Mouse (Mus musculus) left cerebral cortex, postnatal 36 days (tissue): ENCODE measurements around the gene Tex19.2. TPM values are rescaled to one million over a fixed set of nuclear protein-coding genes. Genes with fewer than 3 reads are reported as not detected.

Experiments used
- DNase-seq, 2 experiments: peaks; one replicate each; pipeline ENCODE4 v3.0.0; 2021 to 2022; ENCODE audit warnings: low spot score in 2 of 2, mixed read lengths in 1 of 2
- intact Hi-C: fragments of 180-260 bp; cut with DNase I; formaldehyde crosslinking; loops from one replicate; pipeline ENCODE4 v1.15.1; 2025
- total RNA-seq, 2 experiments: library from RNA; stranded (reverse); gene quantifications; 2 replicates each; pipeline ENCODE4 v1.2.3; 2021

Gene Tex19.2
- not detected for total RNA-seq

DNA sequence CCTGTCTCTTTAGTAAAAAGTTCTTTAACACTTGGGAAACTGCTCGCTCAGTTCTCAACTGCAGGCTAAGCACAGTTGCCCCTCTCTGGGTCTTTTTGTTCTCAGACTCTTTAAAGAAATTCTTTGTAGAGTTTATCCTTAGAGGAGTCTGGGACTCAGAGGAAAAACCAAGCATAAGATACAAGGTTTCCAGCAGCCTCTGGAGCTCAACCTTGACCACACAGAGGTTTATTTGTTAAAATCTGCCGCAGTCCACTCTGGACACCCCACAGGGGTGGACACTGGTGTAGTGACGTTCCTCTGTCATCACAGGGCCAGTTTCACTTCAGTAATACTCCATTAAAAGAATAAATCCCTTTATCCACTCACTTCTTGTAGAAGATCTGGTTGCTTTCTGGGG, at the start of gene Tex19.2:
Tex19.2 (minus strand) TSS at position 101 of the 400 bp plus-strand sequence.
- intact Hi-C loops = no loop called here
- no peak for DNase-seq

DNA sequence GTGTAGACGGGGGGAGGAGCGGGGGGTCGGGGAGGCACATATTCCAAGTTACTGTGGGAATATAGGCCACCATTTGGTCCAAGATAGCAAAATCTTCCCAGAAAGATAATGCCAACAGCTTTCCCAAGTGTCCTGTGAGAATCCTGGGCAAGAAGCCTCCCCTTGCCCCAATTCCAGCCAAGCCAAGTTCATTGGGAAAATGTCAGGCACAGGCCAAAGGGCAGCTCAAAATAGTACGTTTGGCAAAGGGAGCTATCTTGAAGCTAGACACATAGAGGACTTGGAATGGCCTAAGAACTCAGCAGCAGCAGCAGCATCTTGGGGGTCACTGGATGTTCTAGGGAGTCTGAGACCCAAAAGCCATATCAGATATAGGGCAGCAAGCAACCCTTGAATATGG, 45.3 kb upstream of the Tex19.2 start:
- intact Hi-C loops = no loop called here

DNA sequence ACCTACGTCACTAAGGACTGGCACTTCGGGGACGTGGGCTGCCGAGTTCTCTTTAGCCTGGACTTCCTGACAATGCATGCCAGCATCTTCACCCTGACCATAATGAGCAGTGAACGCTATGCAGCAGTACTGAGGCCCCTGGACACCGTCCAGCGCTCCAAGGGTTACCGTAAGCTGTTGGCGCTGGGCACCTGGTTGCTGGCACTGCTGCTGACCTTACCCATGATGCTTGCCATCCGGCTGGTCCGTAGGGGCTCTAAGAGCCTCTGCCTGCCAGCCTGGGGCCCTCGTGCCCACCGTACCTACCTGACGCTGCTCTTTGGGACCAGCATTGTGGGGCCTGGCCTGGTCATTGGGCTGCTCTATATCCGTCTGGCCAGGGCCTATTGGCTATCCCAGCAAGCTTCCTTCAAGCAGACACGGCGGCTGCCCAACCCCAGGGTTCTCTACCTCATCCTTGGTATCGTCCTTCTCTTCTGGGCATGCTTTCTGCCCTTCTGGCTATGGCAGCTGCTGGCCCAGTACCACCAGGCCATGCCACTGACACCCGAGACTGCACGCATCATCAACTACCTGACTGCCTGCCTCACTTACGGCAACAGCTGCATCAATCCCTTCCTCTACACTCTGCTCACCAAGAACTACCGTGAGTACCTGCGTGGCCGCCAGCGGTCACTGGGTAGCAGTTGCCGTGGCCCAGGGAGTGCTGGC, 42.3 kb upstream of the Tex19.2 start:
- DNase-seq = no peak
- intact Hi-C loops = no loop called here

More for the DNA sequence above, 45.3 kb upstream of the Tex19.2 start:
- DNase-seq = no peak

DNA sequence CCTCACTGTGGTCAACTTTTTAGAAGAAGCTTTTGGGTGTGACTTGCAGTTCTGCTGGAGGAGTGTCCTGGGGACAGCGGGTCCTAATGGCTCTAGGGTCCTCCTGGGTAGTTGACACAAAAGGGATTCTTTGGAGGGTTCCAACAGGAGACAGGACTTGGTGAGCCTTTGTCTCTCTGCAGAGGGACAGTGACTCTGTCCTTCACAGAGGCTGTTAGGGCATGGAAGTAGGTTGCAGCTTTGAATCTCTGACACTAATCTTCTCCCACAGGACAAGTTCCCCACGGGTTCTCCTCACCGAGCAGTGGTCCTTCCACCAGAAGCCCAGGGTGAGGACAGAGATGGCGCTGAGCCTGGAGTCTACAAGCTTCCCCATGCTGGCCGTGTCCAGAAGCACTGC, 41.5 kb upstream of the Tex19.2 start, which contains the start of gene Uts2r:
Uts2r (plus strand) TSS at position 301 of the 400 bp plus-strand sequence.
- intact Hi-C loops = no loop called here
- DNase-seq = no peak

DNA sequence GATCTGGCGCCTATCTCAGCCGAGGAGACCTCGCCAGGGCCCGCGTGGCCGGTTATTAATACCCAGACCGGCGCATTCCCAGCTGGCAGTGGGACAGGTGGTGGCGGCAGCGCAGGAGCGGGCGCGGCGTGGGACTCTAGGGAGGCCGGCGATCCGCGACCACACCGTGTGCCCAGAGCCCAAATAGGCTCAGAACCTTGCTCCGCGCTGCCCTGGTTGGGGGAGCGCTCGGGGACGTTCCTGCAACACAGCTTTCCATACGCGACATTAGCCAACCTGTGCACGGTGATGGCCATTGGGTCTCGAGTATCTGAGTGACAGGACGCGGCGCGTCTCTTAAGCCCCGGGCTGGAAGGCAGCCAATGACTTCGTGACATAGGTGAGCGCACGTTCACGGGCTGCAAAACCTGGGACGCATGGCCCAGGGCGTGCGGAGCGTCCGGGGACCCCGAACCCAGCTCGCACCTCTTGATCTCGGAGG, 38.0 kb upstream of the Tex19.2 start:
- intact Hi-C loops = no loop called here
- DNase-seq = no peak

DNA sequence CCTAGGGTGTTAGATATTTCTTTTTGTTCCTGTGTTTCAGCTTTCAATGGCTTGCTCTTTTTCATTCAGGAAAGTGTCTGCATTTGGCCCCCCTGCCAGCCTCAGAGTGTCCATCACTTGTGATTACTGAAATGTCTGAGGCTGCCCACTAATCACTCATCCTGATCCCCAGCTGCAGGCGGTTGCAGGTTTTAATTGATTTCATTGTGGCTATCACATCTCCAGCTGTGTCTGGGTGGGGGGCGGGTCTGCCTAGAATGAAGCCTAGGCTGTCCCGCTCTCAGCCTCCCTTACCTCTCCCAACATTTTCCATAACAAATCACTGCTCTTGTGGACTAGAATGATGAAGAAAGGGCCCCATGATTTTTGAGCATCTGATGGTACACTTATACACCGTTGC, 35.7 kb upstream of the Tex19.2 start:
- intact Hi-C loops = no loop called here
- no peak for DNase-seq

DNA sequence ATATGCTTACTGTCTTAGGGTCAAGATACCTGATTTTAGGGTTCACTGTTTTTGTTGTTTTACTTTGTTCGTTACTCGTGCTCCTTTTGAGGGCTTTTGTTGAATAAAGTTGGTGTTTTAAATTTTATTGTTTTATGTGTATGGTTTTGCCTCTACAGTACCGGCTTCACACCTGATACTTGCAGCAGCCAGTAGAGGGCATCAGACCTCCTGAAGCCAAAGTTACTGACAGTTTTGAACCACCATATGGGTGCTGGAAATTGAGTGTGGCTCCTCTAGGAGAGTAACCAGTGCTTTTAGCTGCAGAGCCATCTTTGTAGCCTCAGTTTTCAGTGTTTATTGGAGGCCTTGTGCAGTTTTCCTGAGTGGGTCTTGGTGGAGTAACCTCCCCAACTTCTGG, 29.7 kb upstream of the Tex19.2 start:
- no peak for DNase-seq
- intact Hi-C loops = no loop called here

DNA sequence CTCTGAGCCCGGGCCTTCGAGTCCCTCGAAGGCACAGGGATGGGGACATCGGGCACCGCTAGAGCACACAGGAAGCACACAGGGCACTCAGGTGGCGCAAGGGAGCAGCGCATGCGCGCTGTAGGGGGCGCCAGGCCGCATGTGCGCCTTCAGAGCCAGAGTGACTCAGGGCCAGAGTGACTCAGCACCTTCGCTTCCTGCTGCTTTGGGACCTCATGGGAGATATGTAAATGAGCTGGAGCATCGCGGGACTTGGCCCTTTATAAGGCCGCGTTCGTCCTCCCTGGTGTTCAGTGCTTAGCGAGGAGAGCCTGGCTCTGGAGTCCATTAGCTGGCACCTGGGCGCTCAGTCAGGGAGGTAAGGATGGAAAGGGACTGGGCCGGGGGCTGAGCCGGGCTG, 27.4 kb upstream of the Tex19.2 start, which contains the start of gene Tex19.1:
Tex19.1 (plus strand) TSS at position 279 of the 400 bp plus-strand sequence.
- intact Hi-C loops = no loop called here
- DNase-seq = no peak

DNA sequence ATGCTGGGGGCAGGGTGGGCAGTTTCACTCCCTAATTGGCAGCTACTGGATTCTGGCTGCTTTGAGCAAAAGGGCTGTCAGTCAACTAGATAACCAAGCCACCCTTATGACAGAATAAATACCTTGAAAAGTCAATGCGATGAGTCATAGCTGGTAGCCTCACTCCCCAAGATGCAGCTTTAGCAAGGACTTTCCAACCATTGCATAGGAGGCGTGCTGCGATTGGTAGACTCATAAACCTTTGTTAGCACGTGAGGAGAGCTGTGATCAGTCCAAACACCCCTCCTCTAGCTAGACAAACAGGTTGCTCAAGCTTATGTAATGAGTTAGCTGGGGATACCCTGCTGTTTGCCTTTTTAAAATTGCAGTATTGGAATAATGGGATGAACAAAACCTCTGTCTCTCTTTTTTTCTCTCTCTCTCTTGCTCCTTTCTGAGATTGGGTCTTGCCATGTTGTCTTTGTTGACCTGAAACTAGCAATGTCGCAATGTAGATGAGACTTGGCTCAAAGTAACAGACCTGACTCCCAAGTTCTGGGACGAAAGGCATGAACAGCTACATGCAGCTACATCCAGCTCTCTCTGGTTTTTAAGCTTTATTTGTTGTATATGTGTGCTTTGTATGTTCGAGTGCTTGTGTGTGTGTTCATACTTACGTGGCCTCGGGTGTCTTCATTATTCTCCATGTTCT, 25.0 kb upstream of the Tex19.2 start:
- intact Hi-C loops = no loop called here
- no peak for DNase-seq

DNA sequence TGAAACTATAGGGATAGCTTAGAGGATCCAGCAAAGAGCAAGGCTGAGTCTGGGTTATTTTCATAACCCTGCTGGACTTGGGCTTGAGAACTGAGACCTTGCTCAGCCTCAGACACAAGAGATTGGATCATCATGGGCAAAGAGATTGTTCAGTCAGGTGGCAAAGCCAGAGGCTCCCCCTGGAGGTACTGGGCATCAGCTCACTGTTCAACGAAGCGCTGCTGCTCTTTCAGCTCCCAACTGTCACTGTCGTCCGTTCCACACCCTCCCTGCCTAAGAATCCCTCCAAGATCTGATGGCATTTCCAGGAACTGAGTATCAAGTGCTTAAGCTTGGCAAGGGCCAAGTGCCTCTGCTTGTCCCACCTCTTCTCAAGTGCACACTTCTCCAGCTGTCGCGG, 20.3 kb upstream of the Tex19.2 start:
- DNase-seq = no peak
- intact Hi-C loops = no loop called here

DNA sequence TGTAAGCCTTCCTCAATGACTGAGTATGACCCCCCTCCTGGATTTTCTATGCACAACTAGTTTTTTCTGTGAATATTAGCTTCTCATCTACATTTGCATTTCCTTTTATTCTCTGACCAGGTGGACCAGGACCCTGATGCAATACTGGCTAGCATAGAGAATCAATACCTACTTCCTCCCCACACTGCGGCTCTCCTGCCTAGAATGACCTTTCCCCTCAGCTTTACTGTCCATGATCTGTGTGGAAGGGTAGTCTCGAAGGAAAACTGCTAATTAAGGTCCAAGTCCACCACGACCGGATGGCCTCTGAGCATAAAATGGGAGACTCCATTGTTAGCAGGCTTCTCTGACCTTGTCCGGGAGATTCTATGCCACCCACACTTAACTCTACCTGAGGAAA, 19.2 kb upstream of the Tex19.2 start:
- intact Hi-C loops = no loop called here
- no peak for DNase-seq

DNA sequence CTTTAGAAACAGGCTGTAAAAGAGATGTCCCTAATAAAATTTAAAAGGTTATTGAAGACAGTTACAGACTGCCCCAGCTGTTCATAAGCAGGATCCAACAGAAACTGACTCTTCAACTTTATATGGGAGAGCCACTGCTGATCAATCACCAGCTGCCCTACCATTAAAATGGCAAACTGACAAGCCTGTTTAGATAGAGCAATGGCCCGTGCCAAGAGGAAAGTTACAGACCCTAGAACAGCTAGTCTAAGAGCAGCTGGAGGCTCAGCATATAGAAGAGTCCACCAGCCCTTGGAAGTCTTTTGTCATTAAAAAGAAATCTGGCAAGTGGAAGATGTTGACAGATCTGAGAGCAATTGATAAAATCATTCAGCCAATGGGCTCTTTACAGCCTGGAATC, 16.1 kb upstream of the Tex19.2 start:
- no peak for DNase-seq
- intact Hi-C loops = no loop called here

DNA sequence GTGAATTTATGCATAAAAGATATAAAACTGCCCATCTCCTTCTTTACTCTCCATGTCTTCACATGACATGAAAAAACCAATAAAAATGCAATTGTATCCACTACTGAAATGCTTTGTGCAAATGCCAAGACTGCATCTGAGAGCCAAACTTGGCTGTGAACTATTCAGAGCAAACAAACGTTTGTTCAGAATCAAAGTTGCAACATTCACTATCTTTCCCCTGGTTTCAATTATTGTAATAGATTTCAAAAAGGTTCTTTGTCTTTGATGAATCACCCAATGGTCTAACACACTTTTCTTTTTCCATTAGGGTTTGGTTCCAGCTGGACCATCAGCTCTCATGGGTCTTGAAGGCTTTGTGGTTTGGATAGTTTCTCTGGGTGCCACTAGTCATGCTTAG, 11.1 kb upstream of the Tex19.2 start:
- intact Hi-C loops = no loop called here
- no peak for DNase-seq

DNA sequence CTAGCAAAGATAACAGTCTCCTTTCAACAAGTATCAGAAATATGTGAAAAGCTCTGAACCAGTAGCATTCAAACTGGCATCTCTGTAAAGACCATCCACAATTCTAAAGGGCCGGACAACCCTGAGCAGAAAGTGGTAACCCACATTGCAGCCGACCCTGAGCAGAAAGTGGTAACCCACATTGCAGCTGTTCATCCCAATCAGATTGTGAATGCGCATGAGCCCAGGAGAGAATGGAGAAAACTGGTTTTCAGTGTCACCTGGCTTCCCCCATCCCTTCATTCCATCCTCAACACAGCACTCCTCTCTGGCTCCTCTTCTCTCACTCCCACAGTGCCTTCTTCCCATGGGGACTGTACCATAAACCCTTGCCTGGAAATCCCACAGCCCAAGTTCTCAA, 9.0 kb upstream of the Tex19.2 start:
- no peak for DNase-seq
- intact Hi-C loops = no loop called here

DNA sequence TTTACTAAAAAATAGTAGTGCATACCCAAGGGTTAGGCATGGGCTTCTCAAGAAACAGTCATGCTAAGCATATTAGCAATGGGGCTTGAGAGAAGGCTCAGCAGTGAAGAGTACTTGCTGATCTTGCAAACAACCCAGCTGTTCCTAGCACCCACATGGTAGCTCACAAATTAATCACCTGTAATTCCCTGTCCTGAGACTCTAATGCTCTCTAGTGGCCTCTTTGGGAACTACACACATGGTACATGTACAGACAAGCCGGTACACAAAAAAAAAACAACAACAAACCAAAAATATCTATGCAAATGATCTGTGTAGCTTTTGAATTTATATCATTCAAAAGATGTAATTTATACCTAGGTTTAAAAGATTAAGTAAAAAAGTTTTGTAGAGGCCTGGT, 7.9 kb upstream of the Tex19.2 start:
- no peak for DNase-seq

DNA sequence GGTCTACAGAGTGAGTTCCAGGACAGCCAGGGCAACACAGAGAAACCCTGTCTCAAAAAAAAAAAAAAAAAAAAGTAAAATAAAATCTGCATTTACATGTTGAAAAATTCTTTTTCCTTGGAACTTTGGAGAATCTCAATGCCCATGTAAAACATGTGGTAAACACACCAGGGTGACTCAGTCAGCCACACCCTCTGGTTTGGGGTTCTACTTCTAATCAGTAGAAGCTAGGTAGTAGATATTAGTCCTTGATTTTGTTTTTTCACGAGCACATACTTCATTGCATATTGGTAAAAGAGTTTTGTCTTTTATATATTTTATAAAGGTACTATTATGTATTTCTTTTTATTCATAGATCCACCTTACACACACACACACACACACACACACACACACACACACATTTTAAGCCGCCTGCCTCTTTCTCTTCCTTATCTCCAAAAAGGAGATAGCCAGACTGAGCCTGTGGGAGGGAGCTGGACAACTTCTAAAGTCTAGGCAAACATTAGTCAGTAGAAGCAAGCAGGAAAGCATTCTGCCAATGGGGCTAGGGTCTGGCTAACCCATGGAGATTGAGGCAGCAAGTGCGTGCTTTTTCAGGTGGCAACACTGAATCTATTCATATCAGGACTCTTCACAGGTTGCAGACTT, 7.2 kb upstream of the Tex19.2 start:
- DNase-seq = no peak
- intact Hi-C loops = no loop called here

More for the DNA sequence above, 7.9 kb upstream of the Tex19.2 start:
- intact Hi-C loops = no loop called here

DNA sequence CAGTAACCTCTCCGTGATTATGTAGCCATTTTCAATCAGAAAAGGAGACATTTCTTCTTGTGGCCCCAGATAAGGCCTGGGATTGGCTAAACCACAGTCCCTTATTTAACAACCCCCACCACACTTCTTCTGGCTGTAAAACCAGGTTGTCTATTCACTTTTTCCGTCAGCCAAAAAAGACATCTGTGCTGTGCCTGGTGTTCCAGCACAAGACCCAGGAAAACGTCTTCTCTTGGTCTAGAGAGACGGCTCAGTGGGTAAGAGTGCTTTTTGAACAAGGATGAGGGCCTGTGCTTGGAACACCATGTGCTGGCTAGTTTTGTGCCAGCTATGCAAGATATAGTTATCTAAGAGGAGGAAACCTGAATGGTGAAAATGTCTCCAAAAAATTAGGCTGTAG, 5.0 kb upstream of the Tex19.2 start:
- no peak for DNase-seq
- intact Hi-C loops = loop anchor here (5.0 kb wide), 1 partner anchor 61 kb away; the partner anchor contains the start of gene Sectm1b

DNA sequence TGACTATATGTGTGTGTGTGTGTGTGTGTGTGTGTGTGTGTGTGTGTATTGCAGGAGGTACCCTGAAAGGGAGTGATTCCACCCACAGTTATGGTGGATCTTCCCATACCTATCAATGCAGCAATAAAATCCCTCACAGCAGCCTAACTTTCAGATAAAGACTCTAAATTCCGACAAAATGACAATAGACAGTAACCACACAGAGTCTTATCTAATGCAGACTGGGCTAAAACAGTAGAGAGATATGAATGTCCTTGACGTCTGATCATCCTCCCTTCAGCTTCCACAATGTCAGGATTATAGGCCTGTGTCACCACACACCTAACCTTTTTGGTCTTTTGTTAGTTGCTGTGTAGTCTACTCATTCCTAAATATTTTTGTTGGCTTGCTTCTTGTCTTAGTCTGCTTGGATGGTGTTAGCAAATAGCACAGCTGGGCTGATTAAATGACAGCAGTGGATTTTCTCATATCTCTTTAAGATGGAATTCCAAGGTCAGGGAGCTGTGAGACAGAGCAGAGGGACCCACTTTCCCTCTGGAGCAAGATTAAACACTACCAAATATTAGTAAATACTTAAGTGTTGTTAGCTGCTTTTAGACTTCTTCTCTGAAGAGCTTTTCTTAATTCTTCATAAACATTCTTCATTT, 3.7 kb upstream of the Tex19.2 start:
- DNase-seq = no peak
- intact Hi-C loops = loop anchor here (5.0 kb wide), 1 partner anchor 60 kb away; the partner anchor contains the start of gene Sectm1b

DNA sequence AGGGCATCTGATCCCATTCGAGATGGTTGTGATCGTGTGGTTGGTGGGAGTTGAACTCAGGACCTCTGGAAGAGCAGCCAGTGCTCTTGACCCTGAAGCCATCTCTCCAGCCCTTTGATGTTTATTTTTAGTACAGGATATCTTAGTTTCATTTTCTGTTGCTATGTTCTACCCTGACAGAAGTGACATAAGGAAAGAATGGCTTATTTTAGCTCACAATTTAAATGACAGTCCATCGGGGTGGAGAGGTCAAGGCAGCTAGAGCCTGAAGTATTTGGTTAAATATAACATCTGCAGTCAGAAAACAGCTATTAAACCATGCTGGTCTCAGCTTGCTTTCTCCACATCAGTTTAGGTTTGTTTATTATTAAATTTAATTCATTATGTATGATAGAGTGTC, 2.7 kb upstream of the Tex19.2 start:
- intact Hi-C loops = loop anchor here (5.0 kb wide), 1 partner anchor 59 kb away; the partner anchor contains the start of gene Sectm1b

DNA sequence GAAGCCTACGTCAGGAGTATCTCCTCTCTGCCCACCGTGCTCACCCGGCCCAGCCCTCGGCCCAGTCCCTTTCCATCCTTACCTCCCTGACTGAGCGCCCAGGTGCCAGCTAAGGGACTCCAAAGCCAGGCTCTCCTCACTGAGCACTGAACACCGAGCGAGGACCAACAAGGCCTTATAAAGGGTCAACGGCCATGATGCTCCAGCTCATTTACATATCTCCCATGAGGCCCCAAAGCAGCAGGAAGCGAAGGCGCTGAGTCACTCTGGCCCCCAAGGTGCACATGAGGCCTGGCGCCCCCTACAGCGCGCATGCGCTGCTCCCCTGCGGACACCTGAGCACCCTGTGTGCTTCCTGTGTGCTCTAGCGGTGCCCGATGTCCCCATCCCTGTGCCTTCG, 371 bp downstream of the Tex19.2 start:
- intact Hi-C loops = no loop called here
- no peak for DNase-seq

More for the DNA sequence above, 2.7 kb upstream of the Tex19.2 start:
- no peak for DNase-seq
